ENCODE assay signal across 26 mouse cellular contexts in genomic region chr3:39571444-39572237, GRCm38 (mm10).
A peak's percentile ranks its signal among the peaks of the same experiment; 100 is the strongest.
DNase-seq lines count a peak whose midpoint lies in the region; ATAC-seq and TF ChIP-seq lines count a peak whose summit lies in the region.
"Had no signal": no experiment of that assay in that cellular context is flagged by ENCODE, and none has a peak within 500 bp of the region (broad histone marks: within the 10 kb centered on the region; RNA-seq: fewer than 3 reads in every experiment).

No protein-coding gene starts in this region.

- no peaks in the 10 kb centered on the region for H3K9me3 ChIP-seq in embryonic facial prominence, embryonic 15.5 days (replicated peaks)
- no peaks in the 10 kb centered on the region for H3K9me3 ChIP-seq in limb, embryonic 12.5 days
- H3K9me3 ChIP-seq: forebrain, embryonic 13.5 days; heart, embryonic 10.5 days; lung, embryonic 15.5 days; midbrain, embryonic 10.5 days; stomach, embryonic 15.5 days had no signal

- no peak for TF ChIP-seq CTCF in Patski (IDR thresholded peaks at IDR 0.05)
- no peak for TF ChIP-seq CTCF in brain, embryonic 14.5 days (IDR thresholded peaks at IDR 0.05; ENCODE audit: borderline replicate concordance, extremely low read depth, insufficient read depth, insufficient read length)

- WGBS in embryonic facial prominence, embryonic 15.5 days = 42% methylated on average over 5 of the region's 5 CpGs
- 15% methylated on average over 5 of the region's 5 CpGs for WGBS in limb, embryonic 12.5 days

- H3K4me1 ChIP-seq in embryonic facial prominence, embryonic 15.5 days = peaks cover 5% of the 10 kb centered on the region; the same call in 1 of the 2 replicates
- peaks cover 20% of the 10 kb centered on the region for H3K4me1 ChIP-seq in limb, embryonic 12.5 days (replicated peaks)
- H3K4me1 ChIP-seq: forebrain, embryonic 13.5 days; heart, embryonic 10.5 days; lung, embryonic 15.5 days; midbrain, embryonic 10.5 days; stomach, embryonic 15.5 days had no signal

- no peak overlapping the region for H3K4me3 ChIP-seq in embryonic facial prominence, embryonic 15.5 days (replicated peaks)
- no peak overlapping the region for H3K4me3 ChIP-seq in limb, embryonic 12.5 days (replicated peaks)
- H3K4me3 ChIP-seq: erythroblast, embryonic 14.5 days; forebrain, embryonic 13.5 days; heart, embryonic 10.5 days; left cerebral cortex, adult 2 months; lung, embryonic 15.5 days; midbrain, embryonic 10.5 days; myocyte; stomach, embryonic 15.5 days had no signal

- H3K9ac ChIP-seq in embryonic facial prominence, embryonic 15.5 days = no peak overlapping the region
- H3K9ac ChIP-seq in limb, embryonic 12.5 days (replicated peaks) = no peak overlapping the region
- H3K9ac ChIP-seq: forebrain, embryonic 13.5 days; liver, embryonic 14.5 days; lung, embryonic 15.5 days; stomach, embryonic 15.5 days had no signal

- H3K27me3 ChIP-seq in Patski = no peaks in the 10 kb centered on the region
- H3K27me3 ChIP-seq in embryonic facial prominence, embryonic 15.5 days = no peaks in the 10 kb centered on the region
- no peaks in the 10 kb centered on the region for H3K27me3 ChIP-seq in limb, embryonic 12.5 days
- H3K27me3 ChIP-seq: forebrain, embryonic 13.5 days; lung, embryonic 15.5 days; stomach, embryonic 15.5 days had no signal

- H3K27ac ChIP-seq in embryonic facial prominence, embryonic 15.5 days (replicated peaks) = 0 out of 2 replicates have a peak overlapping the region, but pooled peaks have one; percentile 23
- peak overlapping the region; percentile 90 for H3K27ac ChIP-seq in limb, embryonic 12.5 days
- H3K27ac ChIP-seq: forebrain, embryonic 13.5 days; heart, embryonic 10.5 days; left cerebral cortex, adult 2 months; liver, embryonic 14.5 days; lung, embryonic 15.5 days; macrophage; midbrain, embryonic 10.5 days; stomach, embryonic 15.5 days had no signal

- ATAC-seq in Patski = peak; percentile 86
- no peak for ATAC-seq in embryonic facial prominence, embryonic 15.5 days (ENCODE audit: insufficient number of reproducible peaks, low FRiP score, low TSS enrichment, low read depth)
- ATAC-seq in limb, embryonic 12.5 days (ENCODE audit: insufficient number of reproducible peaks, insufficient read depth, low FRiP score, low TSS enrichment, low read depth) = peak; percentile 75
- ATAC-seq: forebrain, embryonic 13.5 days; hindbrain, embryonic 16.5 days; intestine, embryonic 16.5 days; midbrain, embryonic 16.5 days had no signal

- in situ Hi-C loops in Patski (cut with MboI; ENCODE audit: low pct_unique_long_range_greater_than_20kb) = no loop called here

- TF ChIP-seq POLR2A in brain, embryonic 14.5 days (IDR thresholded peaks at IDR 0.05; ENCODE audit: borderline replicate concordance, extremely low read depth, insufficient read depth, insufficient read length, poor library complexity, severe bottlenecking) = no peak

- H3K4me2 ChIP-seq in embryonic facial prominence, embryonic 15.5 days (replicated peaks) = no peak overlapping the region
- 0 out of 2 replicates have a peak overlapping the region, but pooled peaks have one; percentile 2 for H3K4me2 ChIP-seq in limb, embryonic 12.5 days
- H3K4me2 ChIP-seq: forebrain, embryonic 13.5 days; lung, embryonic 15.5 days; stomach, embryonic 15.5 days had no signal

- peak; percentile 55 for DNase-seq in Patski (ENCODE audit: low read depth, low spot score)
- peak; percentile 9 for DNase-seq in brain, embryonic 14.5 days (ENCODE audit: low read depth)
- no peak for DNase-seq in cerebellum, postnatal 14 days
- DNase-seq in thymus, adult 18-20 months = no peak
- DNase-seq in kidney, adult 9 months = no peak
- DNase-seq: adrenal gland, postnatal 10 days; cerebellum, adult 8-10 months; heart, postnatal 4 days; right cerebral cortex, adult 18-20 months; right cerebral cortex, postnatal 4 days; thymus, adult 2 months had no signal

- no peaks in the 10 kb centered on the region for H3K36me3 ChIP-seq in embryonic facial prominence, embryonic 15.5 days
- no peaks in the 10 kb centered on the region for H3K36me3 ChIP-seq in limb, embryonic 12.5 days
- H3K36me3 ChIP-seq: heart, embryonic 10.5 days; lung, embryonic 15.5 days; midbrain, embryonic 10.5 days; stomach, embryonic 15.5 days had no signal

- POLR2A ChIA-PET in Patski (lab: Charles Lee) = interaction anchor here (0.7 kb wide), 1 partner anchor 309 kb away, joined by 4 read pairs; no protein-coding TSS in a partner anchor

- CTCF ChIA-PET in Patski (lab: Charles Lee) = interaction anchor here (1.3 kb wide), 2 partner anchors 13 to 210 kb away, joined by 3 to 4 read pairs; no protein-coding TSS in a partner anchor

Comparison
In these comparisons a context has a peak if more than half of its experiments do, and no peak if none do; other contexts are left out.
1. DNase-seq: peak in Patski (single experiment) and brain, embryonic 14.5 days (single experiment); none in cerebellum, postnatal 14 days (0 of 2), thymus, adult 18-20 months (0 of 2) and kidney, adult 9 months (single experiment).